Mouse (Mus musculus): ENCODE measurements at regions not wholly inside any gene's neighbourhood (a gene's known extent, or its start where the extent isn't known, plus 50 kb on each side); places are given as distances from the start of the nearest gene placed in this dataset.

DNA sequence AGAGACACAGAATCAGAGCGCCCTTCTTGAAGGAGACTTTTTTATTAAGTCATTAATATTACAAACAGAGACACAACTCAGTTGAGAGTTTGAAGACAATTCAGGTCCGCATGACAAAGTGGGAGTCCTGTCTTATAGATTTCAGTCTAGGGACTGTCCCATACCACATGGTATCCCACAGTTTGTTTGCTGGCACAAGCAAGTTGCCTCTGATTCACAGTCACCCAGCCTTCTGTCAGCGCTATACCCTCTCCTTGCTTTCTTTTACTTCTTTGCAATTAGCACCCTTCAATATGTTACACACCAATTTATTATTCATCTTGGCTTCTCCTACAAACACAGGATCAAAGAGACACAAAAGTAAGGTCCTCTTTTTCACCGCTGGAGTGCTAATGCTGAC is 337.9 kb upstream of the Hs6st1 start:
- Histone ChIP-seq H3K9ac (no peak overlapping the region), H3K36me3 (no peaks in the 10 kb centered on the region), H3K9me3 (no peaks in the 10 kb centered on the region), H3K4me3 (replicated peaks) (no peak overlapping the region), H3K27ac (no peak overlapping the region), H3K4me2 (no peak overlapping the region), H3K27me3 (replicated peaks) (no peaks in the 10 kb centered on the region), H3K4me1 (no peaks in the 10 kb centered on the region)
- 68% methylated on average over 4 of the region's 4 CpGs for WGBS
- ATAC-seq (ENCODE audit: insufficient read depth, low FRiP score, low read depth): no peak

DNA sequence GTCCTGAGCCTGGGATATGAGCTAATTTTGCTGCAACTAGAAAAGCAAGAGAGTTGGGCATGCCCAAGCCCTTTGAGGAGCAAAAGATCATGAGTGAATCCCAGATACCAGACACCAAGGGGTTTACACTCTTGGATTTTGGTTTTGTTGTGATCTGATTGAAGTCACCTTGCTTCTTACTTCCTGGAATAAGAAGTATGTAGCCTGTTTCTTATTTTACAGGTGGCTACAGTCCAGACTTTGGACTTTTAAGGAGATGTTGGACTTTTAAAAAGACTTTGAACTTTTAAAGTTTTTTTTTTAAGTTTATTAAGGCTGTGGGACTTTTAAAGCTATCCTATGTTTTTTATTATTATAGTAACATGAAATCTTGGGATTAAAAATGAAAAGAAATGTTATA is 332.0 kb upstream of the Hs6st1 start:
- no peaks in the 10 kb centered on the region for H3K4me1 ChIP-seq
- H3K9me3 ChIP-seq: no peaks in the 10 kb centered on the region
- H3K9ac ChIP-seq: no peak overlapping the region
- no peaks in the 10 kb centered on the region for H3K27me3 ChIP-seq (replicated peaks)
- ATAC-seq (ENCODE audit: insufficient read depth, low FRiP score, low read depth): no peak
- H3K4me2 ChIP-seq: no peak overlapping the region
- no peak overlapping the region for H3K27ac ChIP-seq
- H3K36me3 ChIP-seq: no peaks in the 10 kb centered on the region
- H3K4me3 ChIP-seq (replicated peaks): no peak overlapping the region

DNA sequence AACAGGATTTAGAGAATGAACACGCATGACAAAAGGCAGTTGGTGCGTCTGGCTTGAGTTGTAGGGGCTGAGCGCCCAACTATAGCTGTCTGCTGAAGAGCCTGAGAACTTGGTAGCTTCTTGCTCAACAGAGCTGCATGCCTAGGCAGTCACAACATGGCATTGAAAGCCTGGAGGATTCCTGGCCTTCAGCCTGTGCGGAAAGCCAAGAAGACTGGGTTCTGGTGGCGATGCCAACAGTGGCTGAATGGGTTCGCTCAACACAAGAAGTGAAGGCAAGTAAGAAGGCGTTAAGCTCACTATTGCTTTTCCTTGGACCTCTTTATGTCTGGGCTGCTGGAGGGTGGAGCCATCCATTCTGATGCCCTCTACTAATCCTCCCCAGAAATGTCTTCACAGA is 318.6 kb upstream of the Hs6st1 start:
- ATAC-seq (ENCODE audit: insufficient read depth, low FRiP score, low read depth): no peak
- Histone ChIP-seq H3K9me3 (no peaks in the 10 kb centered on the region), H3K36me3 (no peaks in the 10 kb centered on the region), H3K4me3 (replicated peaks) (no peak overlapping the region), H3K9ac (no peak overlapping the region), H3K4me1 (no peaks in the 10 kb centered on the region), H3K27ac (no peak overlapping the region), H3K27me3 (replicated peaks) (no peaks in the 10 kb centered on the region), H3K4me2 (no peak overlapping the region)
- WGBS: 95% methylated on average over 7 of the region's 7 CpGs

DNA sequence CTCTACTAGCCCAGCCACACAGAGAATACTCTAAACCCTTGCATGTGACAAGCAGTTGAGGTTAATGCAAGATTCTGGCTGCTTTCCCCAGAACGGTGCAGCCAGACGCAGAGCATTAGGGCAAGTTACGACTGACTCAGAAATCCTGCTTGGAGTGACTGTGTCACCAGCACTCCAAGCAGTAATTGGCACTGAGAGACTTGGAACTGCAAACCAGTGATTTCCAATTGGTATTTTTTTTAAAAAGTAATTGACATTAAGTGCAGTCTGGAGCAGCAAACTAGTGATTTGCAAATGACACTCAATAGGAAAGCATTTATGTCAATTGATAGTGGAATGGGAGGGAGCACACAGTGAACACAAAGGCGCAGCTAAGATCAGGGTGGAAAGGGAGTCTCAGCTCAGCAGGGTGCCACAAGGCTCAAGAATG is 318.1 kb upstream of the Hs6st1 start:
- Histone ChIP-seq H3K4me3 (replicated peaks) (no peak overlapping the region), H3K9ac (no peak overlapping the region), H3K4me1 (no peaks in the 10 kb centered on the region), H3K27ac (no peak overlapping the region), H3K27me3 (replicated peaks) (no peaks in the 10 kb centered on the region), H3K9me3 (no peaks in the 10 kb centered on the region), H3K4me2 (no peak overlapping the region), H3K36me3 (no peaks in the 10 kb centered on the region)
- ATAC-seq (ENCODE audit: insufficient read depth, low FRiP score, low read depth): no peak
- WGBS: 67% methylated on average over 4 of the region's 4 CpGs

DNA sequence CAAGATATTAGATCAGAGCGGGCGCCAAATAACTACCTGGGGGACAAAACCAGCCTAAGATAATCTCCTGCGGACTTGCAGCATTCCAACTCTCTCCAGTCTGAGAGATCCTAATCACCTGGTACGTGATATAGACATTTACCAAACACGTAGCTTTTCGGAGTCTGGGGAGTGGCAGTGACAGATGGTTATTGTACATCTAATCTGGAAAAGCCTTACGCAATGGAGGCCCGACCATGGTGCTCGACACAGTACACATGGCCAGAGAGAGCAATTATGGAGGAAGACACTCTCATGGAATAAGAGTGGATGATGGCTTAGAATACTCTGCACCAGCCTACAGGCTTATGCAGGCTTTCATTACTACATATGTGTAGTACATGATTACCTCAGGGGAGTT is 315.6 kb upstream of the Hs6st1 start:
- no peak overlapping the region for H3K4me3 ChIP-seq (replicated peaks)
- H3K4me2 ChIP-seq: no peak overlapping the region
- H3K4me1 ChIP-seq: no peaks in the 10 kb centered on the region
- 77% methylated on average over 9 of the region's 9 CpGs for WGBS
- H3K27me3 ChIP-seq (replicated peaks): no peaks in the 10 kb centered on the region
- no peak overlapping the region for H3K27ac ChIP-seq
- no peaks in the 10 kb centered on the region for H3K9me3 ChIP-seq
- no peaks in the 10 kb centered on the region for H3K36me3 ChIP-seq
- no peak overlapping the region for H3K9ac ChIP-seq
- ATAC-seq (ENCODE audit: insufficient read depth, low FRiP score, low read depth): no peak

DNA sequence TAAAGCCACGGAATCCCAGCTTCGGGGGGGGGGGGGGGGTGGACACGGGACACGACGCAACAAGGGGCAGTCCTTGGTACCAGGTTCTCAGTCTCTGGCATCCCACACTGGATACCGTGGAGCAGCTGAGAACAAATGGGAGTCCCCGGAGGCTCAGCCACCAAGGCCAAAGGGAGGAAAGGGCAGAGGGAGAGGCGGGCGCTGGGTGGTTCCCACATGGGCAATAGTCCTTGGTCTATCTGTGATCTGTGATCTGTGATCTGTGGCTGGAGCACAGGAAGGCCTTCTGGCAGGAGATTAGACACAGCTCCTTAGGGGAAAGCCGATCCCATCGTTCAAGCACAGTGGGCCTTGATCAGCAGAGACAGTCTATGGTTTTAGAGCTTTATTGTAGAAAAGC is 314.0 kb upstream of the Hs6st1 start:
- Histone ChIP-seq H3K27ac (no peak overlapping the region), H3K4me2 (no peak overlapping the region), H3K4me3 (replicated peaks) (no peak overlapping the region), H3K9me3 (no peaks in the 10 kb centered on the region), H3K27me3 (replicated peaks) (no peaks in the 10 kb centered on the region), H3K9ac (no peak overlapping the region), H3K36me3 (no peaks in the 10 kb centered on the region), H3K4me1 (no peaks in the 10 kb centered on the region)
- ATAC-seq (ENCODE audit: insufficient read depth, low FRiP score, low read depth): no peak
- WGBS: 82% methylated on average over 11 of the region's 11 CpGs

DNA sequence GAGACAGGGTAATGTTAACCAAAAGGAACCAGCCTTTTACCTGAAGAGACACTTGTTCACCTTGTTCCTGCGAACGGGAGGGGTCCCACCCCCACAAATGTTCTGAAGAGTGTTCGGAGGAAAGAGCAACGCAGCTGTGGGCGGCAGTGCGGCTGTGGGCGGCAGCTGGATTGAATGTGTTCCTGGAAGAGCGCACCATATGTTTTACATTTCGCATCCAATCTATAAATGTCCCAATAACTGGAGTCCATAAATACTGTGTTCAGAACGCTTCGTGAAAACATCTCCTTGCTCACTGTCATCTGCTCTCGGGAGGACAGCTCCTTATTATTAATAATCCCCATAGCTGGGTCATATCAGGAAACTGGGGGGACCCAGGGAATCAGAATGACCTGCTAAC is 309.2 kb upstream of the Hs6st1 start:
- H3K9me3 ChIP-seq: no peaks in the 10 kb centered on the region
- H3K27me3 ChIP-seq (replicated peaks): no peaks in the 10 kb centered on the region
- H3K4me3 ChIP-seq (replicated peaks): no peak overlapping the region
- H3K27ac ChIP-seq: no peak overlapping the region
- H3K4me1 ChIP-seq: no peaks in the 10 kb centered on the region
- H3K9ac ChIP-seq: no peak overlapping the region
- ATAC-seq (ENCODE audit: insufficient read depth, low FRiP score, low read depth): no peak
- H3K4me2 ChIP-seq: no peak overlapping the region
- WGBS: 65% methylated on average over 12 of the region's 12 CpGs
- no peaks in the 10 kb centered on the region for H3K36me3 ChIP-seq

DNA sequence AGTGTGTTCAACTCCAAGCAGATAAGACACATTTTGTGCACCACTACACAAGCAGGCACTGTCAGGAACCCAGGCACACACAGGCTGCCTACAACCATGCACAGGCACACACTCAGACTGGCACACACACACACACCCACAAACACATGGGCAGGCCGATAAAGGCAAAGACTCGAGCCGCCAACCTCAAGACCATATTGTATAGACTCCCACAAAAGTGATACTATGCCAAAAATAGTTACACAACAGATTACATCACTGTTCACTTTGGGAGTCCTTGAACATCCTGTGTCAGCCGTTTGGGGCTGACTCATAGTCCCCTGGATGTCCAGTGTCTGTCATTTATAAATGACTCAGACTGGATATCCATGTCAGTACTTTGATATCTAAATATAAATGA is 308.6 kb upstream of the Hs6st1 start:
- WGBS: 57% methylated on average over 4 of the region's 4 CpGs
- no peak for ATAC-seq (ENCODE audit: insufficient read depth, low FRiP score, low read depth)
- H3K27ac ChIP-seq: no peak overlapping the region
- H3K9ac ChIP-seq: no peak overlapping the region
- H3K4me3 ChIP-seq (replicated peaks): no peak overlapping the region
- H3K36me3 ChIP-seq: no peaks in the 10 kb centered on the region
- H3K27me3 ChIP-seq (replicated peaks): no peaks in the 10 kb centered on the region
- no peaks in the 10 kb centered on the region for H3K9me3 ChIP-seq
- no peaks in the 10 kb centered on the region for H3K4me1 ChIP-seq
- no peak overlapping the region for H3K4me2 ChIP-seq

DNA sequence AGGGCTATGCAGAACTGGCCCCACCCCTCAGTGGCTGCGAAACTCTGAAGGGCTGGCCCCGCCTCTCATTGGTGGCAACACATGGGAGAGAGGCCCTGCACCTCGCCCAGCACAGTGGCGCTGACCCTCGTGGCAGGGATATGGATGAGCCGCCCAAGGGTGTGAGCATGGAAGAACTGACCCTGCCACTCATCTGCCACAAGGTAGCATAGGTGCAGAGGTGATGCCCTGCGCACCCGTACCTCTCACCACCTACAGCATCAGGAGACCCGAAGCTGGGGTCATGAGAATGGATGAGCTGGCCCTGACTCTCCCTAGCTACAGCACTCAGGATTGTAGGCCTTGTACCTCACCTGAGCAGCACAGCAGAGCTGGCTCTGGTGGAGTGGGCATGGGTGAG is 305.1 kb upstream of the Hs6st1 start:
- no peaks in the 10 kb centered on the region for H3K9me3 ChIP-seq
- no peaks in the 10 kb centered on the region for H3K27me3 ChIP-seq (replicated peaks)
- H3K4me3 ChIP-seq (replicated peaks): no peak overlapping the region
- H3K27ac ChIP-seq: no peak overlapping the region
- H3K4me2 ChIP-seq: no peak overlapping the region
- H3K4me1 ChIP-seq: no peaks in the 10 kb centered on the region
- whole genome bisulfite sequencing: 77% methylated on average over 9 of the region's 9 CpGs
- 0 out of 2 replicates have a peak, but pooled peaks have one; percentile 14 for ATAC-seq (ENCODE audit: insufficient read depth, low FRiP score, low read depth)
- H3K36me3 ChIP-seq: no peaks in the 10 kb centered on the region
- no peak overlapping the region for H3K9ac ChIP-seq

DNA sequence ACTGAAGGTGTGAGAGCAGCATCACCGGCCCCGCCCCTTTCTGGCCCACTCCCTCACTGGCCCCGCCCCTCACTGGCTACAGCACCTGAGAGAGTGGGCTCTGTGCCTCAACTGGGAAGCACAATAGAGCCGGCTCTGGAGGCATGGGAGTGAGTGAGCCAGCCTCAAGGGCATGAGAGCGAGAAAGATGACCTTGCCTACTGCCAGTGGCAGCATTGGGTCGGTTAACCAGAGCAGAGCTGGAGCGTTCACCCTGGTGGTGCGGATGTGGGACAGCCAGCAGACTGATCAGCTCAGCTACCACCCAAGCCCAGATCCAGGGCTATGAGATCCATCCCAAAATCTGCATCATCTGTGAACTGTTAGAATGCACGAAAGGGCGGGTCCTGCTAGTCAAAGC is 304.7 kb upstream of the Hs6st1 start:
- WGBS: 72% methylated on average over 10 of the region's 10 CpGs
- ATAC-seq (ENCODE audit: insufficient read depth, low FRiP score, low read depth): 0 out of 2 replicates have a peak, but pooled peaks have one; percentile 7
- H3K27ac ChIP-seq: no peak overlapping the region
- no peak overlapping the region for H3K9ac ChIP-seq
- H3K4me3 ChIP-seq (replicated peaks): no peak overlapping the region
- H3K36me3 ChIP-seq: no peaks in the 10 kb centered on the region
- H3K4me1 ChIP-seq: no peaks in the 10 kb centered on the region
- no peaks in the 10 kb centered on the region for H3K9me3 ChIP-seq
- H3K27me3 ChIP-seq (replicated peaks): no peaks in the 10 kb centered on the region
- no peak overlapping the region for H3K4me2 ChIP-seq

DNA sequence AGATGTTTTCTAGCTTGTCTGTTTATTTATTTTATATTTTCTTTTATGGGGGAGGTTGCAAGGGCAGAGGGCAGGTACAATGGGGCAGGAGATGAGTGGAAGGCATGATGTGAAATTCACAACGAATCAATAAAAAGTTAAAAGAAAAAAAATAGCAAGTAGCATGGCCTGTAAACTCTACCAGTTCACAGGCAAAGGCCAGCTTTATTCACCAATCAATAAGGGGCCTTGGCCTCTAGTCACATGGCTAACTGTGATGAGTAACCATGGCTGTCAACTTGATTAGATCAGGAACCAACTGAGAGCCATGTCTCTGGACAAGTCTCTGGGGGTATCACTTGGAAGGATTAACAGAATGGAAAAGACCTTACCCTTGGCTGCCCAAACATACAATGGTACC is 304.1 kb upstream of the Hs6st1 start:
- ATAC-seq (ENCODE audit: insufficient read depth, low FRiP score, low read depth): no peak
- no peak overlapping the region for H3K4me3 ChIP-seq (replicated peaks)
- no peaks in the 10 kb centered on the region for H3K36me3 ChIP-seq
- WGBS: 76% methylated on average over 1 of the region's 1 CpGs
- no peaks in the 10 kb centered on the region for H3K9me3 ChIP-seq
- no peaks in the 10 kb centered on the region for H3K4me1 ChIP-seq
- no peak overlapping the region for H3K4me2 ChIP-seq
- no peaks in the 10 kb centered on the region for H3K27me3 ChIP-seq (replicated peaks)
- no peak overlapping the region for H3K27ac ChIP-seq
- H3K9ac ChIP-seq: no peak overlapping the region

DNA sequence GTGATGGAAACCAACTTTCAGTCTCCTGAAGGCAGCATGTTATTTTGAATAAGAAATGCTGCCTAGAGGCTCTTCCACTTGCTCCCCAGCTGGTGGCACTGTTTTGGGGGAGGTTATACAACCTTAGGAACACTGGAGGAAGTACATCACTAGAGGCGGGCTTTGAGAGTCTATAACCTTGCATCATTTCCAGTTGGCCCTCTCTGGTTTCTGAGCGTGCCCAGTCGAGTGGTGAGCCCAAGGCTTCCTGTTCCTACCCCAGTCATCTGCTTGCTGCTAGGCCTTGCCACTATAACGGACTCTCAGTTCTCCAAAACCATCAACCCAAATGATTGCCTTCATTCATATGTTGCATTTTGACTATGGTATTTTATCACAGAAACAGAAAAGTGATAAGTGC is 302.5 kb upstream of the Hs6st1 start:
- no peaks in the 10 kb centered on the region for H3K36me3 ChIP-seq
- WGBS: 84% methylated on average over 4 of the region's 4 CpGs

DNA sequence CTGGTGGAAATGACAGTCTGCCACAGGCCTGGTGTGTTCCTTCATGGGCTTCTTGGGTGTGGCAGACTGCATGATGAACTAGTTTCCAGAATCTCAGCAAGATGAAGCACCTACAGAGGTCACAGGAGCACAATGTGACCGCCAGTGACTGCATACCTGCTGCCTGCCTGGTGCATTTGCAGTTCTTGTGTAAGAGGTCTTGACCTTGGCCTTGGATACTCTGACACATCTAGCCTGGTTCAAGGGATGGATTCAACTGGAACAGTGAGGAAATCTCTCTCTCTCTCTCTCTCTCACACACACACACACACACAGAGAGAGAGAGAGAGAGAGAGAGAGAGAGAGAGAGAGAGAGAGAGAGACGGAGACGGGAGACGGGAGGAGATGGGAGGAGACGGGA is 301.9 kb upstream of the Hs6st1 start:
- ATAC-seq (ENCODE audit: insufficient read depth, low FRiP score, low read depth): no peak
- Histone ChIP-seq H3K4me1 (no peaks in the 10 kb centered on the region), H3K4me3 (replicated peaks) (no peak overlapping the region), H3K9me3 (no peaks in the 10 kb centered on the region), H3K27me3 (replicated peaks) (no peaks in the 10 kb centered on the region), H3K4me2 (no peak overlapping the region), H3K9ac (no peak overlapping the region), H3K27ac (no peak overlapping the region), H3K36me3 (no peaks in the 10 kb centered on the region)
- WGBS: 84% methylated on average over 5 of the region's 5 CpGs

More for the DNA sequence above, 302.5 kb upstream of the Hs6st1 start:
- Histone ChIP-seq H3K4me2 (no peak overlapping the region), H3K4me3 (replicated peaks) (no peak overlapping the region), H3K9ac (no peak overlapping the region), H3K4me1 (no peaks in the 10 kb centered on the region), H3K9me3 (no peaks in the 10 kb centered on the region), H3K27ac (no peak overlapping the region), H3K27me3 (replicated peaks) (no peaks in the 10 kb centered on the region)
- no peak for ATAC-seq (ENCODE audit: insufficient read depth, low FRiP score, low read depth)
